Mouse (Mus musculus) layer of hippocampus, postnatal 10 days (tissue): ENCODE results near the gene Hspb9. TPM values are rescaled to one million over a fixed set of nuclear protein-coding genes. Genes with fewer than 3 reads are reported as not detected.

ENCODE experiments used
- DNase-seq, 2 experiments: peaks; one replicate each; pipeline ENCODE4 v3.0.0; 2021; ENCODE audit warnings: low spot score in 2 of 2
- total RNA-seq, 2 experiments: library from RNA; stranded (reverse); gene quantifications; 2 replicates each; pipeline ENCODE4 v1.2.3; 2021

Gene Hspb9
- total RNA-seq, 2 experiments from 2014 or later = not detected

GRCm38 (mm10) chr11:100705095-100705747 lies 8.4 kb upstream of the Hspb9 start:
- DNase-seq = no peak

- DNase-seq = no peak
Measured at GRCm38 (mm10) chr11:100709201-100709810, 4.3 kb upstream of the Hspb9 start.

- peak in 1 of 2 experiments; percentile 11 for DNase-seq
Measured at GRCm38 (mm10) chr11:100710528-100710927, 3.1 kb upstream of the Hspb9 start.

- no peak for DNase-seq
Measured at GRCm38 (mm10) chr11:100710977-100711376, 2.7 kb upstream of the Hspb9 start.

- peak; percentile 81 to 89 for DNase-seq
Measured at GRCm38 (mm10) chr11:100711783-100712615, 1.7 kb upstream of the Hspb9 start, which contains the start of gene Kat2a. Gene Kat2a (minus strand): TSS chr11:100712465.

- peak in 1 of 2 experiments; percentile 10 for DNase-seq
Measured at GRCm38 (mm10) chr11:100713174-100713573, 476 bp upstream of the Hspb9 start.

GRCm38 (mm10) chr11:100714534-100714915 lies 875 bp downstream of the Hspb9 start:
- DNase-seq = peak; percentile 88 to 90

GRCm38 (mm10) chr11:100714948-100715347 lies 1.3 kb downstream of the Hspb9 start:
- no peak for DNase-seq

- no peak for DNase-seq
Measured at GRCm38 (mm10) chr11:100716649-100717048, 3.0 kb downstream of the Hspb9 start.

- no peak for DNase-seq
Measured at GRCm38 (mm10) chr11:100718462-100718861, 4.8 kb downstream of the Hspb9 start.

GRCm38 (mm10) chr11:100718866-100719265 lies 5.2 kb downstream of the Hspb9 start:
- peak in 1 of 2 experiments; percentile 25 for DNase-seq

GRCm38 (mm10) chr11:100719312-100719711 lies 5.7 kb downstream of the Hspb9 start:
- no peak for DNase-seq

- DNase-seq = no peak
Measured at GRCm38 (mm10) chr11:100719893-100720292, 6.2 kb downstream of the Hspb9 start.

- no peak for DNase-seq
Measured at GRCm38 (mm10) chr11:100720345-100720744, 6.7 kb downstream of the Hspb9 start.

GRCm38 (mm10) chr11:100721254-100721653 lies 7.6 kb downstream of the Hspb9 start:
- DNase-seq = no peak

- DNase-seq = no peak
Measured at GRCm38 (mm10) chr11:100721776-100722492, 8.3 kb downstream of the Hspb9 start.

- DNase-seq = no peak
Measured at GRCm38 (mm10) chr11:100722493-100723028, 8.9 kb downstream of the Hspb9 start.

GRCm38 (mm10) chr11:100724919-100725512 lies 11.4 kb downstream of the Hspb9 start:
- no peak for DNase-seq

- no peak for DNase-seq
Measured at GRCm38 (mm10) chr11:100727201-100727600, 13.6 kb downstream of the Hspb9 start.

GRCm38 (mm10) chr11:100728601-100729000 lies 15.0 kb downstream of the Hspb9 start:
- DNase-seq = no peak

GRCm38 (mm10) chr11:100729976-100730375 lies 16.3 kb downstream of the Hspb9 start:
- no peak for DNase-seq
